Mouse (Mus musculus): ENCODE results near the gene Cox14. TPM values are rescaled to one million over a fixed set of nuclear protein-coding genes. Genes with fewer than 3 reads are reported as not detected.

Cox14 gene
- 226 and 237 TPM in 2 replicates for polyA plus RNA-seq (2012; rRNA removed)

GRCm38 (mm10) chr15:99725341-99726155 is at the start of gene Cox14:
Gene Cox14, plus strand, starts transcription at chr15:99725618.
- H3K27ac ChIP-seq (ENCODE audit: insufficient read depth, low read length), result peak within 1 kb of the TSS; percentile 38
- TF ChIP-seq CTCF (IDR thresholded peaks at IDR 0.05; ENCODE audit: extremely low read depth, insufficient read depth, low read length) (peak; percentile 94), POLR2A (IDR thresholded peaks at IDR 0.05; ENCODE audit: extremely low read depth, insufficient read depth, low read length) (peak; percentile 90)
- H3K4me3 ChIP-seq (ENCODE audit: insufficient read depth, low read length), result peak within 1 kb of the TSS; percentile 70
- H3K4me1 ChIP-seq (ENCODE audit: control insufficient read depth, insufficient read depth, low read length), result peaks cover 4% of the 10 kb centered on the region

GRCm38 (mm10) chr15:99677089-99677488 is 48.3 kb upstream of the Cox14 start:
- TF ChIP-seq POLR2A (IDR thresholded peaks at IDR 0.05; ENCODE audit: extremely low read depth, insufficient read depth, low read length) (no peak), CTCF (IDR thresholded peaks at IDR 0.05; ENCODE audit: extremely low read depth, insufficient read depth, low read length) (no peak)
- Histone ChIP-seq H3K27ac (ENCODE audit: insufficient read depth, low read length) (no peak overlapping the region), H3K4me1 (ENCODE audit: control insufficient read depth, insufficient read depth, low read length) (peaks cover 6% of the 10 kb centered on the region), H3K4me3 (ENCODE audit: insufficient read depth, low read length) (no peak overlapping the region)

- TF ChIP-seq POLR2A (IDR thresholded peaks at IDR 0.05; ENCODE audit: extremely low read depth, insufficient read depth, low read length) (no peak), CTCF (IDR thresholded peaks at IDR 0.05; ENCODE audit: extremely low read depth, insufficient read depth, low read length) (peak; percentile 26; the same call in 1 of the 2 replicates)
- H3K27ac ChIP-seq (ENCODE audit: insufficient read depth, low read length), result no peak overlapping the region
- peaks cover 6% of the 10 kb centered on the region for H3K4me1 ChIP-seq (ENCODE audit: control insufficient read depth, insufficient read depth, low read length)
- no peak overlapping the region for H3K4me3 ChIP-seq (ENCODE audit: insufficient read depth, low read length)
Observed at GRCm38 (mm10) chr15:99678063-99678800, 47.2 kb upstream of the Cox14 start.

GRCm38 (mm10) chr15:99679008-99679407 is 46.4 kb upstream of the Cox14 start:
- Histone ChIP-seq H3K4me3 (ENCODE audit: insufficient read depth, low read length) (no peak overlapping the region), H3K27ac (ENCODE audit: insufficient read depth, low read length) (no peak overlapping the region), H3K4me1 (ENCODE audit: control insufficient read depth, insufficient read depth, low read length) (peaks cover 1% of the 10 kb centered on the region; the same call in 1 of the 2 replicates)
- TF ChIP-seq POLR2A (IDR thresholded peaks at IDR 0.05; ENCODE audit: extremely low read depth, insufficient read depth, low read length) (no peak), CTCF (IDR thresholded peaks at IDR 0.05; ENCODE audit: extremely low read depth, insufficient read depth, low read length) (no peak)

GRCm38 (mm10) chr15:99682880-99683279 is 42.5 kb upstream of the Cox14 start:
- no peak overlapping the region for H3K4me3 ChIP-seq (ENCODE audit: insufficient read depth, low read length)
- H3K27ac ChIP-seq (ENCODE audit: insufficient read depth, low read length), result no peak overlapping the region
- no peak for TF ChIP-seq POLR2A (IDR thresholded peaks at IDR 0.05; ENCODE audit: extremely low read depth, insufficient read depth, low read length)
- TF ChIP-seq CTCF (IDR thresholded peaks at IDR 0.05; ENCODE audit: extremely low read depth, insufficient read depth, low read length), result peak; percentile 27; the same call in 1 of the 2 replicates
- H3K4me1 ChIP-seq (ENCODE audit: control insufficient read depth, insufficient read depth, low read length), result no peaks in the 10 kb centered on the region

GRCm38 (mm10) chr15:99684156-99684555 is 41.3 kb upstream of the Cox14 start:
- peaks cover 3% of the 10 kb centered on the region for H3K4me1 ChIP-seq (ENCODE audit: control insufficient read depth, insufficient read depth, low read length)
- H3K27ac ChIP-seq (ENCODE audit: insufficient read depth, low read length), result no peak overlapping the region
- H3K4me3 ChIP-seq (ENCODE audit: insufficient read depth, low read length), result no peak overlapping the region
- TF ChIP-seq POLR2A (IDR thresholded peaks at IDR 0.05; ENCODE audit: extremely low read depth, insufficient read depth, low read length) (no peak), CTCF (IDR thresholded peaks at IDR 0.05; ENCODE audit: extremely low read depth, insufficient read depth, low read length) (no peak)

GRCm38 (mm10) chr15:99688712-99689111 is 36.7 kb upstream of the Cox14 start:
- no peak overlapping the region for H3K4me3 ChIP-seq (ENCODE audit: insufficient read depth, low read length)
- no peak for TF ChIP-seq POLR2A (IDR thresholded peaks at IDR 0.05; ENCODE audit: extremely low read depth, insufficient read depth, low read length)
- TF ChIP-seq CTCF (IDR thresholded peaks at IDR 0.05; ENCODE audit: extremely low read depth, insufficient read depth, low read length), result peak; percentile 90
- peaks cover 3% of the 10 kb centered on the region for H3K4me1 ChIP-seq (ENCODE audit: control insufficient read depth, insufficient read depth, low read length)
- H3K27ac ChIP-seq (ENCODE audit: insufficient read depth, low read length), result no peak overlapping the region

GRCm38 (mm10) chr15:99690924-99691323 is 34.5 kb upstream of the Cox14 start:
- H3K27ac ChIP-seq (ENCODE audit: insufficient read depth, low read length), result no peak overlapping the region
- peaks cover 5% of the 10 kb centered on the region for H3K4me1 ChIP-seq (ENCODE audit: control insufficient read depth, insufficient read depth, low read length)
- no peak for TF ChIP-seq POLR2A (IDR thresholded peaks at IDR 0.05; ENCODE audit: extremely low read depth, insufficient read depth, low read length)
- TF ChIP-seq CTCF (IDR thresholded peaks at IDR 0.05; ENCODE audit: extremely low read depth, insufficient read depth, low read length), result no peak
- H3K4me3 ChIP-seq (ENCODE audit: insufficient read depth, low read length), result no peak overlapping the region

- Histone ChIP-seq H3K4me3 (ENCODE audit: insufficient read depth, low read length) (no peak overlapping the region), H3K27ac (ENCODE audit: insufficient read depth, low read length) (no peak overlapping the region), H3K4me1 (ENCODE audit: control insufficient read depth, insufficient read depth, low read length) (peaks cover 5% of the 10 kb centered on the region)
- TF ChIP-seq POLR2A (IDR thresholded peaks at IDR 0.05; ENCODE audit: extremely low read depth, insufficient read depth, low read length) (no peak), CTCF (IDR thresholded peaks at IDR 0.05; ENCODE audit: extremely low read depth, insufficient read depth, low read length) (no peak)
Observed at GRCm38 (mm10) chr15:99691976-99692375, 33.4 kb upstream of the Cox14 start.

Measured in cortical plate, adult 2 months (tissue).